Mouse (Mus musculus) MEL (cell line): ENCODE results near the gene Emilin1.

ENCODE experiments used
- RCOR1 ChIP-seq: IDR thresholded peaks from 2 replicates; pipeline ENCODE4 v1.6.1; 2012; ENCODE audit warnings: low read depth, mild to moderate bottlenecking, inconsistent platforms, low read length, improper control_type of control experiment
- TBP ChIP-seq: IDR thresholded peaks from 2 replicates; pipeline ENCODE4 v1.8.0; 2011; ENCODE audit warnings: low read depth, low read length, improper control_type of control experiment
- ZKSCAN1 ChIP-seq: IDR thresholded peaks from 2 replicates; pipeline ENCODE4 v1.6.1; 2012; ENCODE audit warnings: low read depth, mild to moderate bottlenecking, inconsistent platforms, low read length, improper control_type of control experiment, moderate library complexity

DNA sequence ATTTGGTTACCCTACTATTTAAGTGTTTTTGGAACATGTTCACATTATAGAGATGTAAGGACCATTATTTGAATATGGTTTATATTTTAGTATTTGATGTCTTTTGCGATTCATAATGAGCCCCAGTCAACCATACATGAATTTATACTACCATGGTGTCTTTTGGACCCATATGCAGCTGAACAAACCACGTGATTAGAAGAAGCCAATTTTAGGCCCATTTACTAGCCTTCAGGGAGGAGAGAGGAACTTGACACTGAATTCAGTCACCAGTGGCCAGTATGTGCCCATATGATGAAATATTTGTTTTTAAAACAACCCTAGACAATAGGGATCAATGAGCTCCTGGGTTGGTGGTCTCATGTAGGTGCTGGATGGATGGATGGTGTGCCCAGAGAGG is 47.6 kb downstream of the Emilin1 start:
- TF ChIP-seq ZKSCAN1 (0 out of 2 replicates have a peak, but pooled peaks have one; percentile 26), RCOR1 (no peak), TBP (no peak)
